Mouse (Mus musculus) lung, postnatal 0 days (tissue): ENCODE measurements at regions not wholly inside any gene's neighbourhood (a gene's known extent, or its start where the extent isn't known, plus 50 kb on each side); places are given as distances from the start of the nearest gene placed in this dataset.

Experiments used
- CTCF ChIP-seq: IDR thresholded peaks from 2 replicates; pipeline ENCODE4 v1.5.1; 2016; ENCODE audit warnings: antibody characterized with exemption, mild to moderate bottlenecking
- EP300 ChIP-seq: IDR thresholded peaks from 2 replicates; pipeline ENCODE4 v1.6.1; 2016; ENCODE audit warnings: antibody characterized with exemption, mild to moderate bottlenecking, control low read depth

GRCm38 (mm10) chr13:29123477-29123876 is 170.0 kb upstream of the Sox4 start:
- no peak for TF ChIP-seq CTCF
- TF ChIP-seq EP300, result no peak
